Mouse (Mus musculus) frontal cortex, postnatal 36 days (tissue): ENCODE measurements around the gene Capzb.

Experiments
- DNase-seq, 2 experiments: peaks; one replicate each; pipeline ENCODE4 v3.0.0; 2022; ENCODE audit warnings: low spot score in 2 of 2

Gene Capzb

GRCm38 (mm10) chr4:139267335-139267734 lies 74.6 kb downstream of the Capzb start:
- no peak for DNase-seq

GRCm38 (mm10) chr4:139268242-139268641 lies 75.5 kb downstream of the Capzb start:
- DNase-seq = no peak

GRCm38 (mm10) chr4:139270168-139270567 lies 77.5 kb downstream of the Capzb start:
- no peak for DNase-seq

GRCm38 (mm10) chr4:139271562-139271961 lies 78.9 kb downstream of the Capzb start:
- no peak for DNase-seq

GRCm38 (mm10) chr4:139272951-139273680 lies 80.4 kb downstream of the Capzb start:
- no peak for DNase-seq

GRCm38 (mm10) chr4:139274573-139274972 lies 81.9 kb downstream of the Capzb start:
- no peak for DNase-seq

GRCm38 (mm10) chr4:139276411-139276810 lies 83.7 kb downstream of the Capzb start:
- no peak for DNase-seq

- DNase-seq = no peak
Observed at GRCm38 (mm10) chr4:139280530-139280929, 87.8 kb downstream of the Capzb start.

GRCm38 (mm10) chr4:139281791-139282345 lies 89.2 kb downstream of the Capzb start:
- no peak for DNase-seq

GRCm38 (mm10) chr4:139282955-139283417 lies 90.3 kb downstream of the Capzb start:
- no peak for DNase-seq

GRCm38 (mm10) chr4:139284877-139285276 lies 92.2 kb downstream of the Capzb start:
- no peak for DNase-seq

- no peak for DNase-seq
Observed at GRCm38 (mm10) chr4:139286234-139286633, 93.5 kb downstream of the Capzb start.

GRCm38 (mm10) chr4:139287122-139287863 lies 94.6 kb downstream of the Capzb start:
- DNase-seq = peak; percentile 89

GRCm38 (mm10) chr4:139289017-139289416 lies 96.3 kb downstream of the Capzb start:
- DNase-seq = no peak

- DNase-seq = no peak
Observed at GRCm38 (mm10) chr4:139291099-139291498, 98.4 kb downstream of the Capzb start.

- no peak for DNase-seq
Observed at GRCm38 (mm10) chr4:139292038-139292437, 99.3 kb downstream of the Capzb start.

- no peak for DNase-seq
Observed at GRCm38 (mm10) chr4:139297566-139297965, 104.9 kb downstream of the Capzb start.

- DNase-seq = no peak
Observed at GRCm38 (mm10) chr4:139298671-139299366, 106.1 kb downstream of the Capzb start.

- no peak for DNase-seq
Observed at GRCm38 (mm10) chr4:139301780-139302179, 109.1 kb downstream of the Capzb start.

- no peak for DNase-seq
Observed at GRCm38 (mm10) chr4:139302241-139302640, 109.5 kb downstream of the Capzb start.

GRCm38 (mm10) chr4:139305521-139305920 lies 112.8 kb downstream of the Capzb start:
- no peak for DNase-seq

GRCm38 (mm10) chr4:139307916-139308315 lies 115.2 kb downstream of the Capzb start:
- DNase-seq = no peak
